Mouse (Mus musculus) hindbrain, embryonic 14.5 days (tissue): Measurements from ENCODE around the gene Ccdc115. TPM values are rescaled to one million over a fixed set of nuclear protein-coding genes. Genes with fewer than 3 reads are reported as not detected.

ENCODE experiments used
- ATAC-seq: fragments of 200-750 bp; cut with Nextera tagmentation; 2 replicates; pipeline ENCODE4 v1.8.0; 2017; ENCODE audit warnings: moderate number of reproducible peaks, mild to moderate bottlenecking, moderate TSS enrichment, moderate library complexity; ENCODE audit not compliant: low FRiP score
- DNase-seq: peaks from one replicate; pipeline ENCODE4 v3.0.0-alpha.2; 2015; ENCODE audit warnings: low spot score
- H3K27ac ChIP-seq: fragments of 300-500 bp; sonication (generic); 2 replicates; pipeline ENCODE4 v1.5.1; 2014; ENCODE audit warnings: mild to moderate bottlenecking, moderate library complexity
- H3K27me3 ChIP-seq: fragments of 300-500 bp; sonication (generic); 2 replicates; pipeline ENCODE4 v1.6.1; 2014; ENCODE audit warnings: mild to moderate bottlenecking, low read length, mixed read lengths; ENCODE audit not compliant: control insufficient read depth, insufficient read depth
- H3K36me3 ChIP-seq: fragments of 300-500 bp; sonication (generic); replicated peaks from 2 replicates; pipeline ENCODE4 v1.6.1; 2014; ENCODE audit not compliant: control insufficient read depth, insufficient read depth
- H3K4me1 ChIP-seq: fragments of 300-500 bp; sonication (generic); replicated peaks from 2 replicates; pipeline ENCODE4 v1.6.1; 2014; ENCODE audit warnings: antibody characterized with exemption, low read length, mixed read lengths; ENCODE audit not compliant: control insufficient read depth, insufficient read depth
- H3K4me2 ChIP-seq: fragments of 300-500 bp; sonication (generic); replicated peaks from 2 replicates; pipeline ENCODE4 v1.6.1; 2014; ENCODE audit warnings: mild to moderate bottlenecking, moderate library complexity
- H3K4me3 ChIP-seq: fragments of 300-500 bp; sonication (generic); replicated peaks from 2 replicates; pipeline ENCODE4 v1.5.1; 2014; ENCODE audit warnings: mild to moderate bottlenecking, low read length
- H3K9ac ChIP-seq: fragments of 300-500 bp; sonication (generic); 2 replicates; pipeline ENCODE4 v1.6.1; 2014
- H3K9me3 ChIP-seq: fragments of 300-500 bp; sonication (generic); 2 replicates; pipeline ENCODE4 v1.6.1; 2016; ENCODE audit warnings: low read length; ENCODE audit not compliant: control insufficient read depth
- WGBS: fragments of 180-500 bp; shearing (Covaris S2); extraction: QIAGEN DNeasy Blood & Tissue Kit; methylation state at CpG from one replicate; pipeline ENCODE4 v1.1.7; 2014; 5-methylcytosine and 5-hydroxymethylcytosine counted together
- microRNA-seq: library from miRNA; unstranded; fragments of <30 nt; microRNA quantifications from one replicate; pipeline ENCODE4, GENCODE M21; 2016
- polyA plus RNA-seq: library from polyadenylated mRNA; unstranded; fragments of >200 nt; fragmentation: Nextera tagmentation; extraction: Ambion mirVana; gene quantifications from 2 replicates; pipeline ENCODE4 v1.2.1, GENCODE M21; 2014

Ccdc115 gene
- polyA plus RNA-seq, 1 experiment from 2014 or later = 60.6 TPM

DNA sequence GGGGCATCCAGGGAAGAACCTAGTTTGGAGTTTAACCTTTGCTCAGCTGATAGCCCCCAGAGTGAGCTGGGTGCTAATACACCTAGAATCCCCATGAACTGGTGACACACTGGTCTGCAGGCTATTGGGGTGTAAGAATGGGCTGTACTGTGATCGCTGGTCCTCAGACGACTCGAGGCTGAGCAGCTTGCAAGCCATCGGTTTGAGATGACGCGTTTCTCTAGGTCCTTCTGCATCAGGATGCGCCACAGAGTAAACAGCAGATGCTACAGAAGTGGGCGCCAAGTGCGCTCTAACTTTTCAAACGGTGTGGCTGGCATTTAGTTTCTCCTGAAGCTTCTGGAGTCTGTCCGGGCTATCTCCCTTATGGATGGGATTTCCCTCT, 50.6 kb downstream of the Ccdc115 start:
- 88% methylated on average over 11 of the region's 11 CpGs for WGBS

DNA sequence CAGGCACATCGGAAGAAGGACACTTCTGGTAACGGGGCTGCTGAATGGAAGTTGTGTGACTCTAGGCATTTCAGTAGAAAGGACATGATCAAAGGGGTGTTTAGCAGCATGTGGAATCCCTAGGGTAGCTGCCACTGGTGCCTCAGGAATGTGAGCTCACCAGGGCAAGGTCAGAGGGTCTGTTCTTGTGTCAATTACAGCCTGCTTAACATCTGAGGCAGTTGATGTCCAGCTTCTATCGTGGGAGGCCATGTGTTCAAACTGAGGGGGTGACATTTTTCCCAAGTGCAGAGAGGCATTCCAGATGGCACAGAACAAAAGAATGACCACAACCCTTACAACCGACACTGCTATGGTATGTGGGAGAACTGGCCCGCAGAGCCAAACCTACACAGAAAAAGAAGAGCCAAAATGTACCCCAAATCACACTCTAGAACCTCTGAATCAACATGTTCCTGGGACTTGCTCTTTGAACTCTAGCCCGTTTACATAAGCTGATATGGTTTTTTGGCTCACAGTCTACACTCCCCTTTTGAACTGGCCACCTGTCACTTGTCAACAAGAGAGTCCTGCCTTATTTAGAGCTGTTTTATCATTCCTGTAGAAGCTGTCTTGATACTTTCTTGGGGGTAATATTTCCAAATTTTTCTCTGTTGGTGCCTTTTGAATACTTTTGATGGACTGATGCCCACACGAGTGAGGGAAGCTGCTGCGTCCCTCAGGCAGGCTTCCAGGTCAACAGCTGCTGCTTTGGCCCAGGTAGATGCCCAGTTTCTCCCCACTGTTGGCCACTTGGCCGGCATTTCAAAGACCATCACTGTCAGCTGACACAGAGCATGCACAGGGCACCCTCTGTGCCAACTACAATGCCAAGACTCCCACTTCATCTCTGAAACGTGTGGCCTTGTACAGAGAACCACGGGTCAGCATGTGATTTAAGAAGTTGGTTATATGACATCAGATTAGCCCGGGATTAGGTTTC, 51.8 kb downstream of the Ccdc115 start:
- Histone ChIP-seq H3K4me2 (no peak overlapping the region), H3K27me3 (no peaks in the 10 kb centered on the region), H3K4me1 (no peaks in the 10 kb centered on the region; the same call in 1 of the 2 replicates), H3K4me3 (no peak overlapping the region), H3K36me3 (no peaks in the 10 kb centered on the region), H3K27ac (no peak overlapping the region), H3K9ac (no peak overlapping the region), H3K9me3 (no peaks in the 10 kb centered on the region)
- DNase-seq = no peak
- no peak for ATAC-seq
- 59% methylated on average over 12 of the region's 12 CpGs for WGBS

More for the DNA sequence above, 50.6 kb downstream of the Ccdc115 start:
- DNase-seq = no peak
- no peak overlapping the region for H3K4me3 ChIP-seq
- H3K27ac ChIP-seq = no peak overlapping the region
- ATAC-seq = no peak
- H3K9me3 ChIP-seq = no peaks in the 10 kb centered on the region
- no peaks in the 10 kb centered on the region for H3K27me3 ChIP-seq
- no peaks in the 10 kb centered on the region; the same call in 1 of the 2 replicates for H3K4me1 ChIP-seq
- no peak overlapping the region for H3K4me2 ChIP-seq
- no peak overlapping the region for H3K9ac ChIP-seq
- no peaks in the 10 kb centered on the region for H3K36me3 ChIP-seq

Small RNA genes within 50 kb of the gene (microRNA-seq; reads per million reads assigned to microRNA genes)
- 1.1 reads per million for gene Mir5103

Other genes starting within 250 kb of the Ccdc115 start
- 48.3 and 49.6 TPM in 2 replicates for gene Imp4, start 179 bp upstream of the Ccdc115 start, polyA plus RNA-seq
- 5.5 and 6.8 TPM in 2 replicates for gene Ptpn18, start 20.1 kb upstream of the Ccdc115 start, polyA plus RNA-seq
- not detected in 2 replicates for gene Prss39, start 58.7 kb upstream of the Ccdc115 start, polyA plus RNA-seq
- 0.19 and 0.20 TPM in 2 replicates for gene Cfc1, start 96.0 kb upstream of the Ccdc115 start, polyA plus RNA-seq
- gene Prss40, start 121.3 kb upstream of the Ccdc115 start, polyA plus RNA-seq = not detected in 2 replicates
- 29.7 and 32.1 TPM in 2 replicates for gene Amer3, start 140.0 kb upstream of the Ccdc115 start, polyA plus RNA-seq